Mouse (Mus musculus): ENCODE data around the gene Cd9.

The Cd9 gene

GRCm38 (mm10) chr6:125494092-125494871, at the start of gene Cd9:
Cd9 (minus strand) TSS chr6:125494791.
- DNase-seq: peak; percentile 75

- no peak for DNase-seq
Measured at GRCm38 (mm10) chr6:125541296-125541695, 46.7 kb upstream of the Cd9 start.

- no peak for DNase-seq
Measured at GRCm38 (mm10) chr6:125540826-125541225, 46.2 kb upstream of the Cd9 start.

DNA sequence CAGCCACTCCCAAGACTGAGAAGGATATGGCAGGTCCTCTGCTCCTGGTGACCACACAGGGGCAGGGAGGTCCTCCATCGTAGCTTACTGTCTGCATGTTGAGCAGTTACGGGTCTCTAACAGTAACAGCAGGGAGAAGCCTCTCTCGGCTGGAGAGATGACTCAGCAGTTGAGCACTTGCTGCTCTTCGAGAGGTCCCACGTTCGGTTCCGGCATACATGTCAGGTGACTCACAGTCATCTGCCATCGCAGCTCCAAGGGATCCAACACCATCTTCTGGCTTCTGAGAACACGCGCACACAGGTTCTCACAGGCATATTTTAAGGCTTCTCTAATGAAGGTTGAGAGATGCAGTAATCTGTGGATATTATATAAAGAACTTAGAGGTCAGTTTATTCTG, 45.6 kb upstream of the Cd9 start:
- no peak for DNase-seq

DNA sequence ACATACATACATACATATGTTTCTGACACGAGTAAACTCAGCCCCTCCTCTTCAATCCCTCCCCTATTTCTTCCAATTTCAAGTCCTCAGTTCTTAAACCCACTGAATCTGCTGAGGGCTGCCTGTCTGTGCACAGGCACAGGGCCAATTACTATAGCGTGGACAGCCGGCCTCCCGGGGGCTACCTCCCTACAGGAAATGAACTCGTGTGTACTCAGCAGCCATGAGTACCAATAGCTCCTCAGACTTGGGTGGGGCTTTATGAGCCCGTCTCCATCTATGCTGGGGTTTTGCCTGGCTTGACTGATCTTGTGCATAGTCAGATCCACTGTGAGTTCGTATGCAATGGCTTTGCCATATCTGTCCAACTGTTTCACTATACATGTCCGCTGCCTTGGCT, 44.8 kb upstream of the Cd9 start:
- no peak for DNase-seq

DNA sequence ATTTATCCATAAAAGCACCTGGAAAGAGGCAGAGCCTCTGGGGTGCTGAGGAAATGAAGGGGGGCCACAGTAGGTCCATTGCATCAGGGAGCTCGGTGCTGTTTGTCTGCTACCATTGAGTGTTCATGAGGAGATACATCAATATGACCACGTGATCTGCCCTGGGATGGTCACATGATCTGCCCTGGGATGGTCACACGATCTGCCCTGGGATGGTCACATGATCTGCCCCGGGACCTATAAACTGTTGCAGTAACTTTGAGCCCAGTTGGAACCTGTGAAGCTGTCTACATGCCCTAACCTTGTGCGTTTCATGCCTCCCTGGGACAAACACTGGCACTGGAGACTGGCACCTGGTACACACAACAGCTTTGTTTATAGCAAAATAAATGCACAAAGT, 43.9 kb upstream of the Cd9 start:
- DNase-seq: no peak

DNA sequence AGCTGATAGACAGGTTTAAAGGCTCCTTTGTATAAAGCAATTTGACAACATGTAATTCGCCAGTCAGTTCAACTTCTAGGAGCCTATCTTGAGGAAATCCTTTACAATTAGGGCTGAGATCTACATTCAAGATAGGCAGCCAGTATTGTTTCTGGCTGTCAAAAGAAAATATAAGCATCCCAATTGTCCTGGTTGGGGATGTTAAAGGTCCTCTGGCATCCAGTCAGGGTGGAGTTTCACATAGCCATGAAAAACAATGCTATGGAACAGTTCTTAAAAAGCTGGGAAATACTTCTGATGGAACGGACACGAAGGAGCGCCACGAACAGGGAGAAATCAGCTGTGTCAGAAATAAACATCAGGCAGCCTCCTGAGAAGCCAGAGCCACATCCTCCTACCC, 40.4 kb upstream of the Cd9 start:
- no peak for DNase-seq

DNA sequence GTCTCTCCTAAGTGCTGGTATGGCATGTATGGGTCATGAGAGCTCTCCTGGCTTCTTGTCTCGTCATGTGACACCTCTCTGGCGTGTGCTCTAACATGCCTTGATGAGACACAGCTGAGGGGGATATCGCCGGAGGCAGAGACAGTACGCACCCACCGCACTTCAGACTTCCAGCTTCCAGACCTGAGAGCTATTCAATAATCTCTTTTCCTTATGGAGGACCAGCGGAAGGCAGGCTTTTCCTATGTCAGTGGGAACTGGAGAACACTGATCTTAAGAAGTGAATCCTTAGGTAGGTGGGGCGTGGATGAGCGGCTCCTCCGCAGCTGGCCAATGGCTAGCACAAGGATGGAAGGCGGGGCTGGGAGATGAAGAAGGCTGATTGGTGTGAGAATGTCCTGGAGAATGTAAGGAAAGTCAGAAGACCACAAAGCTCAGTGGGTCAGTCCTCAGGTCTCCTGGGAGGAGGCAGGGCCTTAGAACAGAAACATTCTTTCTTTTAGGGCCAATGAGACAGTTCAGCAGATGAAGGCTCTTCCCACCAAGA, 38.6 kb upstream of the Cd9 start:
- DNase-seq: no peak

DNA sequence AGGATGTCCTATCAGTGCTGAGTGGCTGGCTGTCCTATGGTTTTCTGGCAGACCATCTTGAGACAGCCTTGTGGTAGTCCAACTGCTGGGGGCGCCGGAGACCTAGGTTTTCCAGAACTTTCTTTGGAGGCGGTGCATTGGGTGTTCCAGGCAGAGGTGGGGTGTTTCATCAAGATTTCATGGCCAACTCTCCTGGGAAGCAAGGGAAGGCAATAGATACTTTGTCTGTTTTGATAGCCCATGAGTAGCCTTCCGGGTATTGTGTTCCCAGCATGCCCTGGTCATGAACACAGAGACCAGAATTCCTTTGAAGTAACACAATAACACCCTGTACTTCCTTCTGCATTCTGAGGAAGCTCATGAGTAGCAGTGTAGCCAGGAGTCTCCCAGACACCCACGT, 34.9 kb upstream of the Cd9 start:
- no peak for DNase-seq

GRCm38 (mm10) chr6:125528614-125529200, 34.1 kb upstream of the Cd9 start:
- DNase-seq: no peak

DNA sequence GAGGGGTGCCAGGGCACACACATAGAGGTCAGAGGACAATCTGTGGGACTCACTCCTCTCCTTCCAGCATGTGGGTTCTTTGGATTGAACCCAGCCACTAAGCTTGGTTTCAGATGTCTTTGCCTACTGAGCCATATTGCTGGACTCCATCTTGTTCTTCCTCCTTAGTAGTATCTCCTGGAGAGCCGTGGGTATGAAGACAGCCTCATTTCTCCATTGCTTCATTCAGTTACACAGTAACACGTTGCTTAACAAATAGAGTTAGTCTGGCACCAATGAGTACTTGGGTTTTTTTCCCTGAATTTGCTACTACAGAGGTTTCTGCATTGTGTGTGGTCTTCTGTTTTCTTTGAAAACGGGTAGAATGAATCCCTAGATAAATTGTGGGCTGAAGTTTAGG, 31.5 kb upstream of the Cd9 start:
- DNase-seq: no peak

DNA sequence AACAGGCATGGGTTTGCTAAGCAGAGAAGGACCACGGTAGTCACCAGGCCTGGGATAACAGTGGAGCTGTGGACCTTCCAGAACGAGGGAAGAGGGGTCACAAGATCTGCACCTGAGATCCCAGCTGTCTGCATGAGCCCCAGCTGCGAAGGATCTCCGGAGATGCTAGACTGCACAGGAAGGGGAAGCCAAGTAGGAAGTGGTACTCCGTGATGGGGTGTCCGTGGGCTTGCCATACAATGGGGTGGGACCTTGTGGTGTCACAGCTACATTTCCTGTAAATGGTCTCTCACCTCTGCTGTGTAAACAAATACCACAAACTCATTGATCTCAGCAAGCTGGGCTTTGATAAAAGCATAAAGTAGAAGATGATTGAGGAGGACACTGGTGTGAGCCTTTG, 29.4 kb upstream of the Cd9 start:
- DNase-seq: no peak

GRCm38 (mm10) chr6:125521558-125522193, 27.1 kb upstream of the Cd9 start:
- DNase-seq: peak; percentile 26

DNA sequence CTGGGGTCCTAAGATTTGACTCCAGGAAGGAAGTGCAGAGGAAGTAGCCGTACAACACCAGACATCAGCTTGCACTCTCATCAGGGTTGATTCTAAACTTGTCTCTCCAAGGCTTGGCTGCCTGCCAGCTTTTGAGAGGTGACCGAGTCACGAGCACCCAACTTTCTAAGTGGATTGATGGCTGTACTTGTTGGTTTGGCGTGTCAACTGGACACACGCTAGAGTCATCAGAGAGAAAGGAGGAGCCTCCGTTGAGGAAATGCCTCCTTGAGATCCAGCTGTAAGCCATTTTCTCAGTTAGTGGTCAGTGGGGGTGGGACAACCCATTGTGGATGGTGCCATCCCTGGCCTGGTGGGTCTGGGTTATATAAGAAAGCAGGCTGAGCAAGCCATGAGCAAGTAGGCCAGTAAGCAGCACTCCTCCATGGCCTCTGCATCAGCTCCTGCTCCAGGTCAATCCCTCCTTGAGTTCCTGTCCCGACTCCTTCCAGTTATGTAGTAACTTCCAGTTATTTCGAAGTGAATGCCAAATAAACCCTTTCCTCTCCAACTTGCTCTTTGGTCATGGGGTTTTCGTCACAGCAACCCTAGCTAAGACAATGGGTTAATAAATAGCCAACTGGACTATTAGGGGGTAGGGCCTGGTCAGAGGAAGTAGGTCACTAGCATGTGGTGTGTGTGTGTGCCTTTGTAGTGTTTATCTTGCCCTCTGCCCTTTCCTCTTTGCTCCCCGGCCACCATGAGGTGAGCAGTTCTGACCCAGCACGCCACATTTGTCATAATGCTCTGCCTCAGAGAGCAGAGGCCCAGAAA, 21.1 kb upstream of the Cd9 start:
- peak; percentile 27 for DNase-seq

- peak; percentile 16 for DNase-seq
Measured at GRCm38 (mm10) chr6:125512950-125513596, 18.5 kb upstream of the Cd9 start.

GRCm38 (mm10) chr6:125511196-125511595, 16.6 kb upstream of the Cd9 start:
- DNase-seq: no peak

GRCm38 (mm10) chr6:125510645-125511044, 16.1 kb upstream of the Cd9 start:
- no peak for DNase-seq

GRCm38 (mm10) chr6:125509783-125510182, 15.2 kb upstream of the Cd9 start:
- no peak for DNase-seq

GRCm38 (mm10) chr6:125506427-125506826, 11.8 kb upstream of the Cd9 start:
- no peak for DNase-seq

DNA sequence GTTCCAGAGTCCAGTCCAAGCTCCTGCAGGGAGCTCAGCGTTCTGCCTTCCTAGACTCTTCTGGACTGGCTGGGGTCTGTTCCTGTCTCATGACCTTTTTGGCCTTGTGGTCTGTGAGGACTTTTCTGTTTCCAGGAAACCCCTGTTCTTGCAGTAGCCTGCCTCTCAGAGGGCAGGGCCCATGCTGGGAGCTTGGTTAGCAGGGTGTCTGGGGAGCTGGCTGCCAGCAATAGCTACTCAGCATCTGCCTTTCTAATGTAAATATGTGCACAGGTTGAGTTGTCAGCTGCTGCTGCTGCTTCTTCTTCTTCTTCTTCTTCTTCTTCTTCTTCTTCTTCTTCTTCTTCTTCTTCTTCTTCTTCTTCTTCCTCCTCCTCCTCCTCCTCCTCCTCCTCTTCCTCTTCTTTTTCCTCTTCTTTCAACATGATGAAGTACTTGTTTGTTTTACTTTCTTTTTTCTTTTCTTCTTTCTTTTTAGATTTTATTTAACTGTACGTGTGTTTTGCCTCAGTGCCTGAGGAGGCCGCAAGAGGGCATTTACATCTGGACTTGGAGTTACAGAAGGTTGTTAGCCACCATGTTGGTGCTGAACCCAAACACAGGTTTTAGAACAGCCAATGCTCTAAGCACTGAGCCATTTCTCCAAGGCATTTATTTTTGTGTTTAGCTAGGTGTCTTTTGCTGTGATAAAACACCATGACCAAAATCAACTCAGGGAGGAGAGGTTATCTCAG, 10.2 kb upstream of the Cd9 start:
- no peak for DNase-seq

- no peak for DNase-seq
Measured at GRCm38 (mm10) chr6:125503186-125503802, 8.7 kb upstream of the Cd9 start.

Data from retina, postnatal 1 day (tissue).